Mouse (Mus musculus): ENCODE data around the gene Wdr62.

DNA sequence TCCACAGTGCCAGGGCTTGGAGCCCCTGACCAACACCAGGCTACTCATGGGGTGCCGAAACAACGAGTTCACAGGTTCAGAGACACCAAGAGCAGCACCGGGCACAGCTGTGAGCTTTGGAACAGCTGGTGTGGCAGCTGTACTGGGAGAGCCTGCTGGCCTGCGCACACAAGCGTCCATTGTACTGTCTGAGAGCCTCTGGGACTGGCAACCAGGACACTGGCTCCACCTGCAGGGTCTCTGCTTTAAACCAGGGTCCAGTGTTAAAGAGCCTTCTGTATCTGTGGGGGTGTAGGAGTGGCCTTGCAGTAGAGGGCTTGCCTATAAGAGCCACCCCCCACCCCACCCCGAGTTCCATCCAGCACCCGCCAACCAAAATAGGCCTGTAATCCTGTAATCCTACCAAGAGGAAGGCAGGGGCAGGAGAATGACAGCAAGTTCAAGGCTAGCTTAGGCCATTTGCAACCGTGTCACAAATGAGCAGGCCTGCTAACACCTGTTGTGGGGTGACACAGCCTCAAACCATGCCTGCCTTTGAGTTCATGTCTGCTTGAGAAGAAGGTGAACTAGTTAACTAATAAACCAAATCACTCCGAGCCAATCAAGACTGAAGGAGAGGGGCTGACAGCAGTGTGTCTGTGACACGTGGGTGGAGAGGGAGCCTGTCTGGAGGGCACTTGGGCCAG lies 9.6 kb upstream of the Wdr62 start:
- no peak for TF ChIP-seq POLR2A (IDR thresholded peaks at IDR 0.05; ENCODE audit: extremely low read depth, insufficient read depth, low read length)
- no peak for TF ChIP-seq CTCF (IDR thresholded peaks at IDR 0.05; ENCODE audit: low read depth, low read length)

All from liver, adult 2 months (tissue).